Mouse (Mus musculus) MEL (cell line): ENCODE data around the gene Rhog. TPM values are rescaled to one million over a fixed set of nuclear protein-coding genes. Genes with fewer than 3 reads are reported as not detected.
A peak's percentile ranks its signal among the peaks of the same experiment; 100 is the strongest.

Experiments used
- DNase-seq: peaks from one replicate; pipeline ENCODE4 v3.0.0; 2011; ENCODE audit warnings: low read depth, low spot score
- H3K27ac ChIP-seq: 2 replicates; pipeline ENCODE4 v1.5.1; 2012; ENCODE audit warnings: low read depth, mild to moderate bottlenecking, control low read depth, low read length, moderate library complexity; ENCODE audit not compliant: control insufficient read depth
- H3K27me3 ChIP-seq, 2 experiments: fragments of 150-350 bp in 1 of 2; sonication (generic) in 1 of 2; 2 replicates each; pipeline ENCODE4 v1.6.1; 2012; ENCODE audit warnings: low read length in 2 of 2, mild to moderate bottlenecking in 2 of 2, improper control_type of control experiment in 1 of 2, moderate library complexity in 1 of 2; ENCODE audit not compliant: insufficient read depth in 2 of 2, control insufficient read depth in 1 of 2
- H3K36me3 ChIP-seq, 2 experiments: 2 replicates each; pipeline ENCODE4 v1.6.1; 2012 to 2014; ENCODE audit warnings: low read length in 2 of 2, improper control_type of control experiment in 1 of 2, inconsistent platforms in 1 of 2, mild to moderate bottlenecking in 1 of 2; ENCODE audit not compliant: insufficient read depth in 2 of 2, control insufficient read depth in 1 of 2
- H3K4me1 ChIP-seq, 2 experiments: fragments of 150-350 bp in 1 of 2; sonication (generic) in 1 of 2; 2 replicates each; pipeline ENCODE4 v1.6.1; 2012; ENCODE audit warnings: low read length in 2 of 2, improper control_type of control experiment in 1 of 2, mild to moderate bottlenecking in 1 of 2; ENCODE audit not compliant: insufficient read depth in 2 of 2, control insufficient read depth in 1 of 2
- H3K4me3 ChIP-seq, 2 experiments: fragments of 150-350 bp in 1 of 2; sonication (generic) in 1 of 2; 2 replicates each; pipeline ENCODE4 v1.5.1; 2012; ENCODE audit warnings: low read depth in 2 of 2, low read length in 2 of 2, mild to moderate bottlenecking in 2 of 2, moderate library complexity in 2 of 2, control low read depth in 1 of 2, improper control_type of control experiment in 1 of 2; ENCODE audit not compliant: control insufficient read depth in 1 of 2, insufficient read depth in 1 of 2
- H3K79me2 ChIP-seq: 2 replicates; pipeline ENCODE4 v1.6.1; 2012; ENCODE audit warnings: mild to moderate bottlenecking, low read length, moderate library complexity; ENCODE audit not compliant: control insufficient read depth, poor library complexity, insufficient read depth
- H3K9ac ChIP-seq: 2 replicates; pipeline ENCODE4 v1.6.1; 2012; ENCODE audit warnings: low read depth, mild to moderate bottlenecking, control low read depth, low read length, moderate library complexity; ENCODE audit not compliant: control insufficient read depth, poor library complexity, severe bottlenecking
- H3K9me3 ChIP-seq: fragments of 150-350 bp; sonication (generic); replicated peaks from 2 replicates; pipeline ENCODE4 v1.6.1; 2012; ENCODE audit warnings: mild to moderate bottlenecking, low read length, improper control_type of control experiment, moderate library complexity; ENCODE audit not compliant: insufficient read depth
- CHD2 ChIP-seq: IDR thresholded peaks from 2 replicates; pipeline ENCODE4 v1.6.1; 2011; ENCODE audit warnings: low read length, improper control_type of control experiment
- CTCF ChIP-seq, 3 experiments: IDR thresholded peaks in 2 of 3; conservative IDR thresholded peaks in 1 of 3; 2 replicates each; pipeline ENCODE4 v1.5.1; 2011 to 2012; ENCODE audit warnings: low read length in 3 of 3, low read depth in 2 of 3, mild to moderate bottlenecking in 2 of 3, improper control_type of control experiment in 1 of 3, inconsistent platforms in 1 of 3, mixed read lengths in 1 of 3, moderate library complexity in 1 of 3; ENCODE audit not compliant: control insufficient read depth in 1 of 3, insufficient read depth in 1 of 3, poor library complexity in 1 of 3, severe bottlenecking in 1 of 3
- ELF1 ChIP-seq: IDR thresholded peaks from 2 replicates; pipeline ENCODE4 v1.6.1; 2014; ENCODE audit warnings: low read depth, mild to moderate bottlenecking, inconsistent platforms, low read length, improper control_type of control experiment, moderate library complexity
- EP300 ChIP-seq, 2 experiments: IDR thresholded peaks; 2 replicates each; pipeline ENCODE4 v1.6.1; 2011; ENCODE audit warnings: improper control_type of control experiment in 2 of 2, low read length in 2 of 2, low read depth in 1 of 2, mild to moderate bottlenecking in 1 of 2
- ETS1 ChIP-seq: IDR thresholded peaks from 2 replicates; pipeline ENCODE4 v1.6.1; 2012; ENCODE audit warnings: low read depth, mild to moderate bottlenecking, inconsistent platforms, low read length, improper control_type of control experiment, moderate library complexity
- GABPA ChIP-seq: IDR thresholded peaks from 2 replicates; pipeline ENCODE4 v1.6.1; 2012; ENCODE audit warnings: low read depth, mild to moderate bottlenecking, inconsistent platforms, low read length, improper control_type of control experiment, moderate library complexity
- GATA1 ChIP-seq: IDR thresholded peaks from 2 replicates; pipeline ENCODE4 v1.6.1; 2011; ENCODE audit warnings: low read depth, low read length, improper control_type of control experiment
- HCFC1 ChIP-seq: IDR thresholded peaks from 2 replicates; pipeline ENCODE4 v1.6.1; 2012; ENCODE audit warnings: low read depth, mild to moderate bottlenecking, inconsistent platforms, low read length, improper control_type of control experiment, moderate library complexity
- JUND ChIP-seq: IDR thresholded peaks from 2 replicates; pipeline ENCODE4 v1.6.1; 2011; ENCODE audit warnings: low read depth, mild to moderate bottlenecking, improper control_type of control experiment, low read length
- KAT2A ChIP-seq: conservative IDR thresholded peaks from 2 replicates; pipeline ENCODE4 v1.6.1; 2012; ENCODE audit warnings: low read depth, low read length, improper control_type of control experiment, inconsistent platforms
- MEF2A ChIP-seq: IDR thresholded peaks from 2 replicates; pipeline ENCODE4 v1.6.1; 2014; ENCODE audit warnings: low read depth, mild to moderate bottlenecking, inconsistent platforms, low read length, improper control_type of control experiment; ENCODE audit not compliant: poor library complexity, insufficient replicate concordance, severe bottlenecking; ENCODE audit errors: extremely low read depth
- MXI1 ChIP-seq: IDR thresholded peaks from 2 replicates; pipeline ENCODE4 v1.6.1; 2011; ENCODE audit warnings: mild to moderate bottlenecking, low read depth, low read length, improper control_type of control experiment
- MYB ChIP-seq: IDR thresholded peaks from 2 replicates; pipeline ENCODE4 v1.6.1; 2011; ENCODE audit warnings: mild to moderate bottlenecking, low read depth, low read length, improper control_type of control experiment
- MYC ChIP-seq: IDR thresholded peaks from 2 replicates; pipeline ENCODE4 v1.6.1; 2011; ENCODE audit warnings: low read depth, mild to moderate bottlenecking, low read length, improper control_type of control experiment, moderate library complexity
- NRF1 ChIP-seq: IDR thresholded peaks from 2 replicates; pipeline ENCODE4 v1.6.1; 2014; ENCODE audit warnings: low read depth, mild to moderate bottlenecking, inconsistent platforms, low read length, improper control_type of control experiment, moderate library complexity; ENCODE audit not compliant: poor library complexity, insufficient read depth, severe bottlenecking
- POLR2A ChIP-seq, 2 experiments: IDR thresholded peaks; 2 replicates each; pipeline ENCODE4 v1.6.1; 2011 to 2012; ENCODE audit warnings: low read length in 2 of 2, mild to moderate bottlenecking in 2 of 2, control low read depth in 1 of 2, improper control_type of control experiment in 1 of 2, low read depth in 1 of 2, moderate library complexity in 1 of 2; ENCODE audit not compliant: control insufficient read depth in 1 of 2, insufficient read depth in 1 of 2, poor library complexity in 1 of 2
- RAD21 ChIP-seq: IDR thresholded peaks from 2 replicates; pipeline ENCODE4 v1.6.1; 2011; ENCODE audit warnings: mild to moderate bottlenecking, low read depth, low read length, improper control_type of control experiment
- RCOR1 ChIP-seq: IDR thresholded peaks from 2 replicates; pipeline ENCODE4 v1.6.1; 2012; ENCODE audit warnings: low read depth, mild to moderate bottlenecking, inconsistent platforms, low read length, improper control_type of control experiment
- SIN3A ChIP-seq: IDR thresholded peaks from 2 replicates; pipeline ENCODE4 v1.6.1; 2012; ENCODE audit warnings: low read length, improper control_type of control experiment, inconsistent platforms
- SMC3 ChIP-seq: IDR thresholded peaks from 2 replicates; pipeline ENCODE4 v1.6.1; 2011; ENCODE audit warnings: low read depth, low read length, improper control_type of control experiment
- TAL1 ChIP-seq: IDR thresholded peaks from 2 replicates; pipeline ENCODE4 v1.6.1; 2012; ENCODE audit warnings: mild to moderate bottlenecking, inconsistent platforms, low read length, moderate library complexity, mixed read lengths
- TCF12 ChIP-seq: IDR thresholded peaks from 2 replicates; pipeline ENCODE4 v1.6.1; 2014; ENCODE audit warnings: low read depth, mild to moderate bottlenecking, inconsistent platforms, low read length, improper control_type of control experiment, moderate library complexity
- USF2 ChIP-seq, 2 experiments: IDR thresholded peaks; 2 replicates each; pipeline ENCODE4 v1.6.1; 2011 to 2012; ENCODE audit warnings: improper control_type of control experiment in 2 of 2, low read length in 2 of 2, borderline replicate concordance in 1 of 2, inconsistent platforms in 1 of 2, low read depth in 1 of 2, mild to moderate bottlenecking in 1 of 2; ENCODE audit not compliant: insufficient read depth in 1 of 2
- ZC3H11A ChIP-seq: IDR thresholded peaks from 2 replicates; pipeline ENCODE4 v1.6.1; 2012; ENCODE audit warnings: low read depth, mild to moderate bottlenecking, inconsistent platforms, low read length, improper control_type of control experiment
- ZKSCAN1 ChIP-seq: IDR thresholded peaks from 2 replicates; pipeline ENCODE4 v1.6.1; 2012; ENCODE audit warnings: low read depth, mild to moderate bottlenecking, inconsistent platforms, low read length, improper control_type of control experiment, moderate library complexity
- ZNF384 ChIP-seq: IDR thresholded peaks from 2 replicates; pipeline ENCODE4 v1.6.1; 2012; ENCODE audit warnings: low read depth, mild to moderate bottlenecking, inconsistent platforms, low read length, improper control_type of control experiment
- polyA plus RNA-seq, 2 experiments: library from polyadenylated mRNA; stranded (reverse) in 1 of 2; unstranded in 1 of 2; fragments of >175 nt in 1 of 2; fragments of >200 nt in 1 of 2; gene quantifications; 2 replicates each; pipeline versions ENCODE4 v1.2.1 to v1.2.4; 2012; ENCODE audit warnings: low replicate concordance in 2 of 2, low read depth in 1 of 2; ENCODE audit not compliant: insufficient read length in 2 of 2, insufficient read depth in 1 of 2, missing spikeins in 1 of 2
- total RNA-seq: library from RNA; depleted of rRNA; stranded (reverse); fragments of 300-350 nt; gene quantifications from 2 replicates; pipeline ENCODE4 v1.2.3, GENCODE M21; 2012

The Rhog gene
- total and polyA plus RNA-seq, 3 experiments, result 24.1 to 425 (median 347) TPM

DNA sequence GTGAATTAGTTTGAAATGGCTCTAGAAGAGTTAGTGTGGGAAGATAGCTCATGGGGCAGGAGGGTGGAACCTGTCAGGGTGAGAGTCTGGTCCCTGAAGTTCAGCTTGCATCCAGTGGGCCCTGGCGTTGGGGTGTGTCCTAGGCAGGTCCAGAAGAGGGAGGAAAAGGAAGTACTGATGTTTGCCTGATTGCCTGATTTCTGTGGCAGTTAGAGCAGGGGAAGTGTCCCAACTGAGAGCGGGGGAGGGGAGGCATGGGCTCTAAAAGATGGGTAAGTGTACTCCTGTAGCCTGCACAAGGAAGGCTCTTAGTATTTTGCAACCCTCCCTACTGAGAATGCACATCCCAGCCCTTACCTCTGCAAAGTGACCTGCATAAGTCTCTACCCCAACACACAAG lies 12.0 kb downstream of the Rhog start (continued):
- TF ChIP-seq ZNF384 (no peak), ELF1 (0 out of 2 replicates have a peak, but pooled peaks have one; percentile 28), SMC3 (no peak), NRF1 (no peak), CTCF (IDR thresholded peaks at IDR 0.05 in 2 of 3, conservative IDR thresholded peaks at IDR 0.05 in 1 of 3; ENCODE audit: control insufficient read depth in 1 of 3, insufficient read depth in 1 of 3, low read depth in 2 of 3, low read length in 3 of 3, poor library complexity in 1 of 3, severe bottlenecking in 1 of 3) (no peak), GABPA (no peak), JUND (no peak), KAT2A (no peak), TAL1 (no peak), POLR2A (IDR thresholded peaks at IDR 0.05; ENCODE audit: control insufficient read depth in 1 of 2, insufficient read depth in 1 of 2, low read depth in 1 of 2, low read length in 2 of 2, poor library complexity in 1 of 2) (peak in 1 of 2 experiments; percentile 57; a peak in 2 of 4 replicates), SIN3A (peak; percentile 66)

DNA sequence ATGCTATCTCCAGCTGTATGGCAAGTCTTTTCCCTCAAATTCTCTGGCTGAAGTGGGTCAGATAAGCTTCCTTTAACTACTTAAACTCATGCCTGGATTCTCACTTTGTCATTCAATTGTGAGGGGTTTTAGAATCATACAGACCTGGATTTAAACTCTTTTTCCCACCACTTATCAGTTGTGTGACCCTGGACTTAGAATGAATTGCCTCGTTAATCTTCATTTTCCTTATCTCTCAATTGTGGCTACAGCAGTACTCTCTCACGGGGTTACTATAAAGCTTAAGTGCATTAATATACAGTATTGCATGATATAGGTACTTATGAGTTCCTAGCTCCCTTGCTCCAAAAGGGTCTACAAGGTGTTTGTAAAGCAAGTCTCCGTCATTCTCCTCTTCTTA lies 12.9 kb downstream of the Rhog start:
- peak; percentile 72 for DNase-seq

More for the DNA sequence above, 12.9 kb downstream of the Rhog start:
- no peaks in the 10 kb centered on the region for H3K27me3 ChIP-seq
- peak; percentile 81 for TF ChIP-seq GATA1
- no peak for TF ChIP-seq MEF2A
- peak; percentile 1; the same call in 1 of the 2 replicates for TF ChIP-seq TAL1
- no peak for TF ChIP-seq ZKSCAN1
- TF ChIP-seq ZC3H11A, result no peak
- 0 out of 2 replicates have a peak, but pooled peaks have one; percentile 16 for TF ChIP-seq MYB
- TF ChIP-seq USF2 (IDR thresholded peaks at IDR 0.05; ENCODE audit: borderline replicate concordance in 1 of 2, insufficient read depth in 1 of 2, low read depth in 1 of 2, low read length in 2 of 2), result no peak
- no peak for TF ChIP-seq GABPA
- TF ChIP-seq SIN3A, result peak; percentile 37; the same call in 1 of the 2 replicates
- TF ChIP-seq CHD2, result no peak
- no peak for TF ChIP-seq ELF1
- peak; percentile 67 to 74; a peak in 2 of 4 replicates for TF ChIP-seq EP300 (IDR thresholded peaks at IDR 0.05; ENCODE audit: low read depth in 1 of 2, low read length in 2 of 2)
- TF ChIP-seq RAD21, result no peak
- peak; percentile 8; the same call in 1 of the 2 replicates for TF ChIP-seq MXI1
- TF ChIP-seq RCOR1, result peak; percentile 70; the same call in 1 of the 2 replicates
- TF ChIP-seq ETS1, result peak; percentile 79
- TF ChIP-seq POLR2A (IDR thresholded peaks at IDR 0.05; ENCODE audit: control insufficient read depth in 1 of 2, insufficient read depth in 1 of 2, low read depth in 1 of 2, low read length in 2 of 2, poor library complexity in 1 of 2), result no peak
- 0 out of 2 replicates have a peak, but pooled peaks have one; percentile 13 for TF ChIP-seq HCFC1
- peak; percentile 19; the same call in 1 of the 2 replicates for TF ChIP-seq MYC
- TF ChIP-seq TCF12, result peak; percentile 29; the same call in 1 of the 2 replicates
- TF ChIP-seq, all 39 proteins: peak for 11
- Histone ChIP-seq H3K79me2 (peaks cover 52% of the 10 kb centered on the region), H3K9ac (peak overlapping the region; percentile 63), H3K4me1 (peaks cover 38 to 67% of the 10 kb centered on the region in 2 experiments), H3K9me3 (no peaks in the 10 kb centered on the region), H3K27ac (peak overlapping the region; percentile 99), H3K36me3 (peaks cover 5 to 66% of the 10 kb centered on the region in 2 experiments), H3K4me3 (peak overlapping the region; percentile 12 to 14; a peak in 3 of 4 replicates)
